Mouse (Mus musculus): ENCODE results near the gene Col4a4. TPM values are rescaled to one million over a fixed set of nuclear protein-coding genes. Genes with fewer than 3 reads are reported as not detected.

The Col4a4 gene
- polyA plus RNA-seq, 1 experiment from 2014 or later: 0.09 TPM

GRCm38 (mm10) chr1:82612061-82612660 lies 25.5 kb upstream of the Col4a4 start:
- no peaks in the 10 kb centered on the region for H3K36me3 ChIP-seq
- ATAC-seq: no peak
- no peak overlapping the region for H3K27ac ChIP-seq

DNA sequence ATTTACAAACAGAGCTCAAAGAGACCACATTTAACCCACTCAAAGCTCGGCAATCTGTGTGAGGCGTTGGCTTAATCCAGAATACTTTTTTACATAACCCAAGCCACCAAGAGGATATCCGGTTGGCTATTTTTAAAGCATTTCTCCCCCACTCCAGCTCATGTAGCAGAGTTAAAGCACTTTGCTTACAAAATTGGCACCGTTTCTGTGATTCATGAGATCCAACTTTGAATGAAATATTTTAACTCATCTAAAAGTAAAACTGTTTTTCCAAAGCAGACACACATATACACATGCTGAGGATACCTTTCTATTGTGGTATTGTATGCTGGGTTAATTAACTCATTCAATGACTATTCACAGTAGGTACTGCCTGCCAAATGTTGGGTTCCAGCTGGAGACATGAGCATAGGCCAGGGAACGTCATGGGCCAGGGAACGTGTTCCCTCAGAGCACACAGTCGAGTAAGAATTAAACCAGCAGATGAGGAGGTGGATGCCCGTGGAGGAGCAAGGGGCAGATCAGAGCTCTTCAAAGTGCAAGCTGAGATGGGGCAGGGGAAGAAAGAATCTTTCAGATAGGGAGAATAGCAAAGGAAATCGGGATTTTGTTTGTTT lies 22.1 kb upstream of the Col4a4 start:
- no peaks in the 10 kb centered on the region for H3K27me3 ChIP-seq
- H3K9me3 ChIP-seq: no peaks in the 10 kb centered on the region
- no peak overlapping the region for H3K27ac ChIP-seq
- no peak overlapping the region for H3K4me3 ChIP-seq (replicated peaks)
- H3K4me1 ChIP-seq (replicated peaks): no peaks in the 10 kb centered on the region
- no peak for ATAC-seq
- no peak overlapping the region for H3K9ac ChIP-seq (replicated peaks)
- no peaks in the 10 kb centered on the region for H3K36me3 ChIP-seq
- H3K4me2 ChIP-seq (replicated peaks): no peak overlapping the region
- WGBS: 77% methylated on average over 9 of the region's 9 CpGs

More at GRCm38 (mm10) chr1:82612061-82612660, 25.5 kb upstream of the Col4a4 start:
- Histone ChIP-seq H3K9ac (replicated peaks) (no peak overlapping the region), H3K4me3 (replicated peaks) (no peak overlapping the region), H3K27me3 (no peaks in the 10 kb centered on the region), H3K4me1 (replicated peaks) (no peaks in the 10 kb centered on the region), H3K9me3 (no peaks in the 10 kb centered on the region), H3K4me2 (replicated peaks) (no peak overlapping the region)
- 91% methylated on average over 9 of the region's 9 CpGs for WGBS

- Histone ChIP-seq H3K9me3 (no peaks in the 10 kb centered on the region), H3K27me3 (no peaks in the 10 kb centered on the region)
- WGBS: 87% methylated on average over 7 of the region's 7 CpGs
Observed at GRCm38 (mm10) chr1:82605856-82606255, 19.2 kb upstream of the Col4a4 start.

GRCm38 (mm10) chr1:82605347-82605746 lies 18.7 kb upstream of the Col4a4 start:
- Histone ChIP-seq H3K27me3 (no peaks in the 10 kb centered on the region), H3K4me1 (replicated peaks) (no peaks in the 10 kb centered on the region), H3K36me3 (no peaks in the 10 kb centered on the region), H3K4me3 (replicated peaks) (no peak overlapping the region), H3K27ac (no peak overlapping the region), H3K9me3 (no peaks in the 10 kb centered on the region), H3K9ac (replicated peaks) (no peak overlapping the region), H3K4me2 (replicated peaks) (no peak overlapping the region)
- ATAC-seq: no peak
- 84% methylated on average over 7 of the region's 7 CpGs for WGBS

More at GRCm38 (mm10) chr1:82605856-82606255, 19.2 kb upstream of the Col4a4 start:
- Histone ChIP-seq H3K9ac (replicated peaks) (no peak overlapping the region), H3K4me3 (replicated peaks) (no peak overlapping the region), H3K4me1 (replicated peaks) (no peaks in the 10 kb centered on the region), H3K36me3 (no peaks in the 10 kb centered on the region), H3K27ac (no peak overlapping the region), H3K4me2 (replicated peaks) (no peak overlapping the region)
- ATAC-seq: no peak

DNA sequence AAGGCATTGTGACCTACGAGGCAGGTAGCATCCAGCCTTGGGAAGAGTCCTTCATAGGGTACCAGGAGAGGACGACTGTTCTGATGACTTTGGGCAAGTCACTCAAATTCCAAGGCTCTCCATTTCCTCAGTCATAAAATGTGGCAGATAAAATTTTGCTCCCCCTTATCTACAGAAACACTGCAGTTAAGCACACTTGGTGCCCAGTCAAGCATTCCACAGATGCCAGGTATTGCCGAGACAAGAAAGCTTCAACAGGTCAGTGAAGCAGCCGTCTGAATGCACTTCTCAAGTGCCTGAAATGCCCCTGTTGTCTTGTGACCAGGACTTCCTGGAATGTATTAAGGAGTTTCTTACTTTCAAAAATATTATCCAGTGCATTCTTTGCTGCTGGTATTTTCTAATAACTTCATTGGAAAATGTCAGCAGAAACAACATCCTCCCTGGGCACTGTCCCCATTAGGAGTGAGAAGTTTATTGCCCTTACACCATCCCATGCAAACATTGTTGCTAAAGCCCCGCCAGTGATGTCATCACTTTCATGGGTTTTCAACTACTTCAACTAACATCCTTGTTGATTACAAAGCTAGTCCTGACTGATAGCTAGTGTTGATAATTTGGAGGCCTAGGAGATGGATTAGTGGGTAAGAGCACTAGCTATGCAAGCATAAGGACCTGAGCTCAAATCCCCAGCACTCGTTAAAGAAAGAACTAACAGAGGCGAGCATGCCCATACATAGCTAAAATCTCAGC lies 16.7 kb upstream of the Col4a4 start:
- Histone ChIP-seq H3K4me3 (replicated peaks) (no peak overlapping the region), H3K9ac (replicated peaks) (no peak overlapping the region), H3K4me2 (replicated peaks) (no peak overlapping the region), H3K36me3 (no peaks in the 10 kb centered on the region), H3K27ac (no peak overlapping the region), H3K27me3 (no peaks in the 10 kb centered on the region), H3K4me1 (replicated peaks) (no peaks in the 10 kb centered on the region), H3K9me3 (no peaks in the 10 kb centered on the region)
- ATAC-seq: no peak
- WGBS: 74% methylated on average over 7 of the region's 7 CpGs

DNA sequence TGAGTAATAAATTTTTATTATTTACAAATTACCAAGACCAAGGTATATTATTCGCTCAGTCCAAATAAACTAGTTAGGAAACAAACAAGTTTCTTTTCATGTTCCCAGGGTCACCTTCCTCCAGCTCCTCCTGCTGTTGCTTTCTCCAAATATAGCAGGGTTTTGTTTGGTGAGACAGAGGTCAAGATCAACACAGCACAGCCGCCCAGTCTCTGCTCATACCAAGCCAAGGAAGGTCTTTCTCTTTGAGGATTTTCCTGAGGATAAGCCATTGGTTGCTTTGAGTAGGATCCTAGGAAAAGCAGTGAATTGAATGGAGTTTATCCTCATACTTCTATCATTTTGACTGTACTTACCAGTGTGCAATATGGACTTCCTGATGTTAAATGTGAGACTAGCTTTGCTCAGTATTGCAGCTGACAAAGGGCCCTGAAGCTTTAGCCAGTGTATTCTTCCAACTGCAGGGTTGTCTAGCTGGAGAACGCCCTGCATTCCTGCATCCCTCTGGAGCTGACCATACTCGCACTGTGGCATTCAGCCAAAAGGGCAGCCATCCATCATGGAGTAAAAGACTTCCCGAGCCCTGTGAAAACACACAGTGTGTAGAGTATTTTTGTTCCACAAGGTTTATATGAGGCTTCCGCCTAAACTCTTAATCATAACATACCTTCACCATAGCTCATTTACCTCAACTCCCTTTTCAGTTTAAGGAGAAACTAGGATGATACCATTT lies 10.4 kb upstream of the Col4a4 start:
- Histone ChIP-seq H3K9me3 (no peaks in the 10 kb centered on the region), H3K4me2 (replicated peaks) (no peak overlapping the region), H3K27me3 (no peaks in the 10 kb centered on the region), H3K9ac (replicated peaks) (no peak overlapping the region), H3K4me3 (replicated peaks) (no peak overlapping the region), H3K27ac (no peak overlapping the region), H3K4me1 (replicated peaks) (no peaks in the 10 kb centered on the region), H3K36me3 (no peaks in the 10 kb centered on the region)
- whole genome bisulfite sequencing: 80% methylated on average over 6 of the region's 6 CpGs
- ATAC-seq: no peak

GRCm38 (mm10) chr1:82590266-82590665 lies 3.6 kb upstream of the Col4a4 start:
- WGBS: 83% methylated on average over 4 of the region's 4 CpGs
- no peak for ATAC-seq
- H3K4me1 ChIP-seq (replicated peaks): peaks cover 12% of the 10 kb centered on the region
- no peak overlapping the region for H3K27ac ChIP-seq
- no peaks in the 10 kb centered on the region for H3K9me3 ChIP-seq
- H3K27me3 ChIP-seq: peaks cover 20% of the 10 kb centered on the region
- no peak overlapping the region for H3K9ac ChIP-seq (replicated peaks)
- H3K4me3 ChIP-seq (replicated peaks): no peak overlapping the region
- no peak overlapping the region for H3K4me2 ChIP-seq (replicated peaks)
- H3K36me3 ChIP-seq: no peaks in the 10 kb centered on the region

GRCm38 (mm10) chr1:82585981-82586380 lies 668 bp downstream of the Col4a4 start:
- Histone ChIP-seq H3K4me3 (replicated peaks) (no peak overlapping the region), H3K9me3 (no peaks in the 10 kb centered on the region), H3K27ac (no peak overlapping the region), H3K36me3 (no peaks in the 10 kb centered on the region), H3K4me1 (replicated peaks) (peaks cover 12% of the 10 kb centered on the region), H3K27me3 (peaks cover 20% of the 10 kb centered on the region), H3K9ac (replicated peaks) (no peak overlapping the region), H3K4me2 (replicated peaks) (no peak overlapping the region)
- WGBS: 73% methylated on average over 7 of the region's 7 CpGs
- ATAC-seq: no peak

DNA sequence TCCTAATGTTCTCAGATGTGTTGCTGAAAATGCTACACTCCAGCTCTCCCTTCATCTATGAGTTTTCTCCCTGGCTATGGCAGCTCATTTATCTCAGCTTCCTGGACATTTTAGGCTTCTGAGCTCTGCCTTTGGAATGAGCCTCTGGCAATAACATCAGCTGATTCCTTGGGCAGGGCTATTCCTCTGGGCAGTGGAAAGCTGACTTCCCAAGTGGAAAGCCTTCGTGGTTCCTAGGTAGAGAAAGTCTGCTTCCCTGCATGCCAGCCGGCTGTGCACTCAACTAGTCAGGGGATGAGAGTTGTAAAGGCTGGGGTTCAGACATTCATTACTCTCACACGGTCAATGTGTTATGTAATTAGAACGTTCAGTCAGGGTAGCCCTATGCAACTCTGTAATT lies 8.3 kb downstream of the Col4a4 start:
- no peak overlapping the region for H3K27ac ChIP-seq
- no peaks in the 10 kb centered on the region for H3K36me3 ChIP-seq
- H3K27me3 ChIP-seq: no peaks in the 10 kb centered on the region
- H3K4me2 ChIP-seq (replicated peaks): no peak overlapping the region
- no peak overlapping the region for H3K4me3 ChIP-seq (replicated peaks)
- no peaks in the 10 kb centered on the region for H3K9me3 ChIP-seq
- 80% methylated on average over 4 of the region's 4 CpGs for WGBS
- ATAC-seq: no peak
- H3K4me1 ChIP-seq (replicated peaks): no peaks in the 10 kb centered on the region
- H3K9ac ChIP-seq (replicated peaks): no peak overlapping the region

- Histone ChIP-seq H3K27ac (no peak overlapping the region), H3K4me1 (replicated peaks) (no peaks in the 10 kb centered on the region), H3K27me3 (no peaks in the 10 kb centered on the region), H3K4me2 (replicated peaks) (no peak overlapping the region), H3K9ac (replicated peaks) (no peak overlapping the region), H3K4me3 (replicated peaks) (no peak overlapping the region), H3K36me3 (no peaks in the 10 kb centered on the region), H3K9me3 (no peaks in the 10 kb centered on the region)
- ATAC-seq: no peak
- WGBS: 90% methylated on average over 3 of the region's 3 CpGs
Observed at GRCm38 (mm10) chr1:82577915-82578314, 8.7 kb downstream of the Col4a4 start.

DNA sequence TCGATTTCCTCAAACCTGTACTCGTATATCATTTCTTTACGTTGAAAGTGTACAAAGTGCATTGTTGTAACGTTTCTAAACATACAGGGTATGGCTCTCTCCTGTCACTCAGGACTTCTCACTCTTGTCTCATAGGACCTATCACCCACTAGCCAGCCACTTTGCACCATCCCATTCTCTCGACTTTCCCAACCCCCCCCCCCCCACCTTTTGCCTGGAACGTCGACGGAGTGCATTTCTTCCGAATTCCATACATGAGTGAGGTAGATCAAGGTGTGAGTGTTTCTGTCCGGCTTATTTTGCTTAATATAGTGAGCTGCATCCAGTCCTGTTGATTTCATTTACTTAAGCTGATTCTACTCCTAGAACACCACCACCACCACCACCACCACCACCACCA lies 9.3 kb downstream of the Col4a4 start:
- H3K9ac ChIP-seq (replicated peaks): no peak overlapping the region
- no peak for ATAC-seq
- no peak overlapping the region for H3K4me2 ChIP-seq (replicated peaks)
- H3K4me1 ChIP-seq (replicated peaks): no peaks in the 10 kb centered on the region
- H3K4me3 ChIP-seq (replicated peaks): no peak overlapping the region
- no peaks in the 10 kb centered on the region for H3K9me3 ChIP-seq
- H3K36me3 ChIP-seq: no peaks in the 10 kb centered on the region
- WGBS: 90% methylated on average over 10 of the region's 10 CpGs
- H3K27ac ChIP-seq: no peak overlapping the region
- no peaks in the 10 kb centered on the region for H3K27me3 ChIP-seq

DNA sequence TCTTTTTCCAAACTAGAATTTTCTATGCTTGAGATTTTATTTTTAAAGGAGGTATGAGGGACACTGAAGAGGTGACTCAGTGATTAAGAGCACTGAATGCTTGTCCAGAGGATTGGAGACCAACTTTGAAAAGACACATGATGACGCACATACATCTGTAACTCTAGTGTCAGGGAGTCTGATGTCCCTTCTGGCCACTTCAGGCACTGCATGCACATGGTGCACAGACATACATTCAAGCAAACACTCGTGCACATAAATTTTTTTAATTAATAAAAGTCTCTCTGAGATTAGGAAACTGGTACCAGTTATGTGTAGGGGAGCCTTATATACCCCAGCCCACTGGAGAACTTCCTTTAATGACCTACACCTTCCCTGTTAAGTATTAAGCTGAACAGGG lies 10.5 kb downstream of the Col4a4 start:
- WGBS: 71% methylated on average over 2 of the region's 2 CpGs
- Histone ChIP-seq H3K4me2 (replicated peaks) (no peak overlapping the region), H3K27me3 (no peaks in the 10 kb centered on the region), H3K9me3 (no peaks in the 10 kb centered on the region), H3K27ac (no peak overlapping the region), H3K9ac (replicated peaks) (no peak overlapping the region), H3K4me1 (replicated peaks) (no peaks in the 10 kb centered on the region), H3K4me3 (replicated peaks) (no peak overlapping the region), H3K36me3 (no peaks in the 10 kb centered on the region)
- no peak for ATAC-seq

All from midbrain, embryonic 13.5 days (tissue).